Mouse (Mus musculus) layer of hippocampus, adult 11-12 months (tissue): ENCODE results near the gene Tshr.
A peak's percentile ranks its signal among the peaks of the same experiment; 100 is the strongest.

Source experiments
- DNase-seq: peaks from one replicate; pipeline ENCODE4 v3.0.0; 2022; ENCODE audit warnings: low spot score

Gene Tshr

GRCm38 (mm10) chr12:91588176-91588669 lies 203.9 kb downstream of the Tshr start:
- peak; percentile 92 for DNase-seq

- DNase-seq, result peak; percentile 41
These were observed 204.5 kb downstream of the Tshr start for GRCm38 (mm10) chr12:91588670-91589541.

- DNase-seq, result no peak
These were observed 205.1 kb downstream of the Tshr start for GRCm38 (mm10) chr12:91589542-91589846.

GRCm38 (mm10) chr12:91589847-91590690 lies 205.7 kb downstream of the Tshr start, which contains the start of gene Gtf2a1:
Gene Gtf2a1, minus strand, starts transcription at chr12:91590487.
- peak; percentile 93 for DNase-seq

GRCm38 (mm10) chr12:91590716-91591115 lies 206.4 kb downstream of the Tshr start:
- no peak for DNase-seq

- DNase-seq, result no peak
These were observed 206.8 kb downstream of the Tshr start for GRCm38 (mm10) chr12:91591191-91591590.

- no peak for DNase-seq
These were observed 207.8 kb downstream of the Tshr start for GRCm38 (mm10) chr12:91592128-91592527.
